Mouse (Mus musculus) small intestine, adult 2 months (tissue): ENCODE data around the gene Hist2h2be.

Experiments
- CTCF ChIP-seq: fragments of 200-500 bp; IDR thresholded peaks from 2 replicates; pipeline ENCODE4 v1.5.1; 2012; ENCODE audit warnings: low read depth, mild to moderate bottlenecking, control low read depth, inconsistent platforms, low read length, moderate library complexity, mixed read lengths; ENCODE audit not compliant: insufficient replicate concordance, insufficient read length; ENCODE audit errors: extremely low read depth
- POLR2A ChIP-seq: fragments of 200-500 bp; IDR thresholded peaks from 2 replicates; pipeline ENCODE4 v1.6.1; 2012; ENCODE audit warnings: low read depth, mild to moderate bottlenecking, control low read depth, inconsistent platforms, low read length, moderate library complexity

GRCm38 (mm10) chr3:96235836-96236235 is 14.9 kb downstream of the Hist2h2be start:
- TF ChIP-seq POLR2A (no peak), CTCF (no peak)
